Comparison of ENCODE assay signal across 12 mouse cellular contexts in genomic region chr5:116497205-116497604, GRCm38 (mm10).
A peak's percentile ranks its signal among the peaks of the same experiment; 100 is the strongest.
DNase-seq lines count a peak whose midpoint lies in the region; ATAC-seq and TF ChIP-seq lines count a peak whose summit lies in the region.
"Had no signal": no experiment of that assay in that cellular context is flagged by ENCODE, and none has a peak within 500 bp of the region (broad histone marks: within the 10 kb centered on the region; RNA-seq: fewer than 3 reads in every experiment).

No protein-coding gene starts in this region.

- DNase-seq in liver, adult 2 months (ENCODE audit: extremely low read depth, low read depth, low spot score), result peak; percentile 18
- no peak for DNase-seq in liver, postnatal 0 days
- peak; percentile 47 for DNase-seq in adrenal gland, postnatal 14 days
- peak; percentile 25 to 45 for DNase-seq in kidney, adult 8-10 months
- DNase-seq in right cerebral cortex, postnatal 4 days, result no peak
- no peak for DNase-seq in urinary bladder, postnatal 14 days (ENCODE audit: low spot score)

- H3K27me3 ChIP-seq in liver, adult 2 months (ENCODE audit: control insufficient read depth, insufficient read depth, low read length), result no peaks in the 10 kb centered on the region
- H3K27me3 ChIP-seq in liver, postnatal 0 days (ENCODE audit: insufficient read depth, low read length), result no peaks in the 10 kb centered on the region
- no peaks in the 10 kb centered on the region for H3K27me3 ChIP-seq in neural tube, embryonic 13.5 days
- H3K27me3 ChIP-seq: CH12.LX; limb, embryonic 13.5 days had no signal

- no peaks in the 10 kb centered on the region for H3K9me3 ChIP-seq in liver, postnatal 0 days (ENCODE audit: low read length)
- H3K9me3 ChIP-seq in neural tube, embryonic 13.5 days, result no peaks in the 10 kb centered on the region
- H3K9me3 ChIP-seq: heart, embryonic 10.5 days; limb, embryonic 13.5 days had no signal

- H3K36me3 ChIP-seq in liver, adult 2 months (ENCODE audit: control insufficient read depth, insufficient read depth, low read length), result no peaks in the 10 kb centered on the region
- H3K36me3 ChIP-seq in liver, postnatal 0 days (replicated peaks; ENCODE audit: insufficient read depth, low read length), result no peaks in the 10 kb centered on the region
- no peaks in the 10 kb centered on the region for H3K36me3 ChIP-seq in neural tube, embryonic 13.5 days
- H3K36me3 ChIP-seq: heart, embryonic 10.5 days; limb, embryonic 13.5 days had no signal

- no peak overlapping the region for H3K4me3 ChIP-seq in liver, adult 2 months (ENCODE audit: insufficient read depth, low read depth, low read length)
- H3K4me3 ChIP-seq in liver, postnatal 0 days (ENCODE audit: low read depth, low read length), result no peak overlapping the region
- no peak overlapping the region for H3K4me3 ChIP-seq in neural tube, embryonic 13.5 days
- H3K4me3 ChIP-seq: heart, embryonic 10.5 days; limb, embryonic 13.5 days had no signal

- no peak for TF ChIP-seq POLR2A in liver, adult 2 months (IDR thresholded peaks at IDR 0.05; ENCODE audit: extremely low read depth, insufficient read depth, low read length)

- no peak for TF ChIP-seq EP300 in liver, postnatal 0 days (IDR thresholded peaks at IDR 0.05; ENCODE audit: low read depth)

- no peak overlapping the region for H3K4me2 ChIP-seq in liver, postnatal 0 days (ENCODE audit: low read depth, low read length)
- no peak overlapping the region for H3K4me2 ChIP-seq in neural tube, embryonic 13.5 days
- H3K4me2 ChIP-seq: limb, embryonic 13.5 days had no signal

- H3K27ac ChIP-seq in liver, adult 2 months (replicated peaks; ENCODE audit: insufficient read depth, low read depth, low read length), result no peak overlapping the region
- no peak overlapping the region for H3K27ac ChIP-seq in liver, postnatal 0 days (ENCODE audit: low read depth)
- H3K27ac ChIP-seq in neural tube, embryonic 13.5 days (replicated peaks), result 0 out of 2 replicates have a peak overlapping the region, but pooled peaks have one; percentile 18
- H3K27ac ChIP-seq: heart, embryonic 10.5 days; limb, embryonic 13.5 days had no signal

- no peaks in the 10 kb centered on the region for H3K4me1 ChIP-seq in liver, adult 2 months (ENCODE audit: control insufficient read depth, insufficient read depth, low read length)
- no peaks in the 10 kb centered on the region for H3K4me1 ChIP-seq in liver, postnatal 0 days (ENCODE audit: insufficient read depth)
- peaks cover 83% of the 10 kb centered on the region for H3K4me1 ChIP-seq in neural tube, embryonic 13.5 days (replicated peaks)
- H3K4me1 ChIP-seq: limb, embryonic 13.5 days had no signal

- WGBS in liver, adult 2 months, result 49% methylated on average over 7 of the region's 7 CpGs
- 31% methylated on average over 7 of the region's 7 CpGs for WGBS in liver, postnatal 0 days (ENCODE audit: insufficient replicate concordance)
- 15% methylated on average over 7 of the region's 7 CpGs for WGBS in neural tube, embryonic 13.5 days

- no peak overlapping the region for H3K9ac ChIP-seq in liver, adult 2 months (ENCODE audit: low read depth, low read length)
- no peak overlapping the region for H3K9ac ChIP-seq in liver, postnatal 0 days (replicated peaks)
- no peak overlapping the region for H3K9ac ChIP-seq in neural tube, embryonic 13.5 days
- H3K9ac ChIP-seq: limb, embryonic 13.5 days had no signal

- TF ChIP-seq CTCF in liver, adult 2 months (IDR thresholded peaks at IDR 0.05; ENCODE audit: low read depth, low read length), result no peak
- no peak for TF ChIP-seq CTCF in liver, postnatal 0 days (IDR thresholded peaks at IDR 0.05; ENCODE audit: low read depth)

- no peak for ATAC-seq in liver, postnatal 0 days
- peak; percentile 13; the same call in 1 of the 2 replicates for ATAC-seq in neural tube, embryonic 13.5 days (ENCODE audit: low read depth)
- ATAC-seq: forebrain, embryonic 14.5 days; intestine, embryonic 16.5 days had no signal

- no peaks in the 10 kb centered on the region for H3K79me2 ChIP-seq in liver, adult 2 months (ENCODE audit: control insufficient read depth, insufficient read depth, low read length)

Comparison
In these comparisons a context has a peak if more than half of its experiments do, and no peak if none do; other contexts are left out.
1. DNase-seq: peak in liver, adult 2 months (single experiment), adrenal gland, postnatal 14 days (single experiment) and kidney, adult 8-10 months (2 of 2); none in liver, postnatal 0 days (single experiment), right cerebral cortex, postnatal 4 days (single experiment) and urinary bladder, postnatal 14 days (single experiment).